Mouse (Mus musculus) small intestine, adult 2 months (tissue): ENCODE data around the gene Acot4. TPM values are rescaled to one million over a fixed set of nuclear protein-coding genes. Genes with fewer than 3 reads are reported as not detected.
"Not testable (repeated sequence)": the region's sequence is repeated elsewhere in the genome, so short reads cannot be mapped to it uniquely, and the experiment has no call there.

Experiments used
- H3K27ac ChIP-seq: fragments of 200-500 bp; 2 replicates; pipeline ENCODE4 v1.5.1; 2012; ENCODE audit warnings: low read depth, low read length, control low read depth, inconsistent platforms; ENCODE audit not compliant: insufficient read depth
- H3K27me3 ChIP-seq: fragments of 200-500 bp; 2 replicates; pipeline ENCODE4 v1.6.1; 2012; ENCODE audit warnings: mild to moderate bottlenecking, moderate library complexity, low read length, inconsistent platforms; ENCODE audit not compliant: control insufficient read depth, insufficient read depth
- H3K36me3 ChIP-seq: fragments of 200-500 bp; 2 replicates; pipeline ENCODE4 v1.6.1; 2012; ENCODE audit warnings: mild to moderate bottlenecking, low read length, control low read depth, inconsistent platforms; ENCODE audit not compliant: control insufficient read depth, insufficient read depth
- H3K4me1 ChIP-seq: fragments of 200-500 bp; 2 replicates; pipeline ENCODE4 v1.6.1; 2012; ENCODE audit warnings: low read length, inconsistent platforms, mixed read lengths; ENCODE audit not compliant: control insufficient read depth, insufficient read depth, insufficient read length
- H3K4me3 ChIP-seq: fragments of 200-500 bp; 2 replicates; pipeline ENCODE4 v1.5.1; 2012; ENCODE audit warnings: low read depth, mild to moderate bottlenecking, control low read depth, inconsistent platforms, low read length, moderate library complexity
- CTCF ChIP-seq: fragments of 200-500 bp; IDR thresholded peaks from 2 replicates; pipeline ENCODE4 v1.5.1; 2012; ENCODE audit warnings: low read depth, mild to moderate bottlenecking, control low read depth, inconsistent platforms, low read length, moderate library complexity, mixed read lengths; ENCODE audit not compliant: insufficient replicate concordance, insufficient read length; ENCODE audit errors: extremely low read depth
- POLR2A ChIP-seq: fragments of 200-500 bp; IDR thresholded peaks from 2 replicates; pipeline ENCODE4 v1.6.1; 2012; ENCODE audit warnings: low read depth, mild to moderate bottlenecking, control low read depth, inconsistent platforms, low read length, moderate library complexity
- WGBS: fragments of 180-500 bp; shearing (Covaris S2); methylation state at CpG from one replicate; pipeline ENCODE4 v1.1.7; 2018; 5-methylcytosine and 5-hydroxymethylcytosine counted together
- polyA plus RNA-seq: library from polyadenylated mRNA; depleted of rRNA; stranded (reverse); fragments of >200 nt; gene quantifications from 2 replicates; pipeline ENCODE4 v1.2.3, GENCODE M21; 2012

Acot4 gene
- polyA plus RNA-seq, 1 experiment: 34.2 TPM

DNA sequence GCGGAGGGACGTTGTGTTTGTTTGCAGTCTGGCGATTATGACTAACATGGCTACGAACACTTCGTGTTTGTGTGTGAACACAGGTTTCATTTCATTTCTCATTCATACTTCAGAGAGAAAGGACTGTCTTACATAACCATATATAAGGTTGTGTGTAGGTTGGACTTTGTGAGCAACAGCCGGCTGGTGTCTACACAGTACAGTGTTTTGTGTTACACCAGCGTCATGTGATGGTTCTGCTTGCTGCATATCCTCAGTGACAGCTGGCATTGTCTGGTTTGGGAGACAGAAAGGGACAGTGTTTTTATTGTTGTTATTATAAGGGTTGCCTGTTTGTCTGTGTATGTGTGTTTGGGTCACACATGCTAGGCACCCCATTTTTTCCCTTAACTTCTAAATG, 24.5 kb upstream of the Acot4 start:
- TF ChIP-seq POLR2A (no peak), CTCF (no peak)
- Histone ChIP-seq H3K4me3 (no peak overlapping the region), H3K4me1 (peaks cover 6% of the 10 kb centered on the region; the same call in 1 of the 2 replicates)

DNA sequence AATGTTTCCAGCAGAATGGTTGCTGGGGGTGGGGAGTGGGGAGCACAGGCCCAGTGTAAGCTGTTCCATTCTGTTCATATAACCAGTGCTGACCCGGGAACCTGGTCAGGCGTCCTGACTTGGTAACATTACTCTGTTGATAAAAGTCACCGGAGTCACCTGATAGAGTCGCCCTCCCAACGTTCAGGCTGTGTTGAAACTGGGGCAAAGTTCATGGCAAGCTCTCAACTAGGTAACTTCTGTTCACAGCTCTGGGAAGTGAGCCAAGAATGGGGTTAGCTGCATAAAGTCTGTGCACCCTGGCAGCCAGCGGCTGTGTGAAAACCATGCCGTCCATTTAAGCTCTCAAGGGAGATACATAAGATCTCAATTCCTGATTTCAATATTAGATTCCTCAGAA, 17.7 kb upstream of the Acot4 start:
- H3K27me3 ChIP-seq, H3K36me3 ChIP-seq, H3K27ac ChIP-seq, H3K4me3 ChIP-seq, H3K4me1 ChIP-seq: not testable (repeated sequence)
- 5% methylated on average over 7 of the region's 7 CpGs for WGBS

More for the DNA sequence above, 24.5 kb upstream of the Acot4 start:
- 87% methylated on average over 7 of the region's 7 CpGs for WGBS
- Histone ChIP-seq H3K27ac (no peak overlapping the region), H3K27me3 (no peaks in the 10 kb centered on the region), H3K36me3 (no peaks in the 10 kb centered on the region)

DNA sequence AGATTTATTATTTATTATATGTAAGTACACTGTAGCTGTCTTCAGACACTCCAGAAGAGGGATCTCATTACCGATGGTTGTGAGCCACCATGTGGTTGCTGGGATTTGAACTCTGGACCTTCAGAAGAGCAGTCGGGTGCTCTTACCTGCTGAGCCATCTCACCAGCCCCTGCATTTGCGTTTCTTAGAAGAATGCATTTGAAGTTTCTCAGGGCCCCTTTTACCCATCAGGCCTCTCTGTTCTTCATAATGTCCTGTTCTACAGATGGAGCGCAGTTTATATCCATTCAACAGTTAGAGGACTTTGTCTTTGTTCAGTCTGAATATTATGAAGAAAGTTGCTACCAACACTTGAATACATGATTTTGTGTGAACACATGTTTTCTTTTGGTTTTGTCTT, 15.9 kb upstream of the Acot4 start:
- not testable (repeated sequence) for H3K4me1 ChIP-seq, H3K27ac ChIP-seq, H3K36me3 ChIP-seq, H3K4me3 ChIP-seq, H3K27me3 ChIP-seq
- 72% methylated on average over 4 of the region's 4 CpGs for WGBS

- Histone ChIP-seq H3K27me3 (no peaks in the 10 kb centered on the region; the same call in 1 of the 2 replicates), H3K4me1 (peaks cover 4% of the 10 kb centered on the region; the same call in 1 of the 2 replicates), H3K36me3 (no peaks in the 10 kb centered on the region), H3K4me3 (no peak overlapping the region), H3K27ac (no peak overlapping the region)
- TF ChIP-seq CTCF: no peak
- no peak for TF ChIP-seq POLR2A
- 53% methylated on average over 9 of the region's 9 CpGs for WGBS
Measured at GRCm38 (mm10) chr12:84023052-84023745, 15.0 kb upstream of the Acot4 start.

GRCm38 (mm10) chr12:84025888-84026287, 12.3 kb upstream of the Acot4 start:
- TF ChIP-seq POLR2A (no peak), CTCF (no peak)
- Histone ChIP-seq H3K4me1 (peaks cover 2% of the 10 kb centered on the region; the same call in 1 of the 2 replicates), H3K36me3 (no peaks in the 10 kb centered on the region), H3K27ac (no peak overlapping the region), H3K27me3 (no peaks in the 10 kb centered on the region), H3K4me3 (no peak overlapping the region)
- 86% methylated on average over 7 of the region's 7 CpGs for WGBS

GRCm38 (mm10) chr12:84028328-84028727, 9.9 kb upstream of the Acot4 start:
- not testable (repeated sequence) for H3K27ac ChIP-seq, H3K36me3 ChIP-seq, H3K4me1 ChIP-seq, H3K4me3 ChIP-seq, H3K27me3 ChIP-seq
- 84% methylated on average over 3 of the region's 3 CpGs for WGBS

DNA sequence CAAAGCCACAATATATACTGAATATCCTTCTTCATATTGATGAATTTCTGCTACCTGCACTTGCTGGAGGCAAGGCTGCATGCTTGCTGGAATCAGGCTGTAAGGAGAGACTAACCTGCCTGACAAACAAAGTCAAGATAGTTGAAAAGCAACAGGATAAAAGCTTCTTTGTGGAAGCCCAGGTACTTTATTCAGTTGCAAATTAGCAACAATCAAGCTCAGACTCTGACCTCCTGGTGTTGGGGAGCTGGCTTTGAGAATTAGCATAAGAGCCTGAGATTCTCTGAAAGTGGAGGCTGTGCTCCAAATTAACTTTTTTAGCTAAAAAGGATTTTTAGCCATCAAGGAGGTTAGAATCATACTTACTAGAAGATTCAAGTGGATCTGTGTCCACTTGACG, 9.1 kb upstream of the Acot4 start:
- H3K27ac ChIP-seq, H3K4me3 ChIP-seq, H3K4me1 ChIP-seq, H3K27me3 ChIP-seq, H3K36me3 ChIP-seq: not testable (repeated sequence)
- WGBS: 98% methylated on average over 1 of the region's 1 CpGs

DNA sequence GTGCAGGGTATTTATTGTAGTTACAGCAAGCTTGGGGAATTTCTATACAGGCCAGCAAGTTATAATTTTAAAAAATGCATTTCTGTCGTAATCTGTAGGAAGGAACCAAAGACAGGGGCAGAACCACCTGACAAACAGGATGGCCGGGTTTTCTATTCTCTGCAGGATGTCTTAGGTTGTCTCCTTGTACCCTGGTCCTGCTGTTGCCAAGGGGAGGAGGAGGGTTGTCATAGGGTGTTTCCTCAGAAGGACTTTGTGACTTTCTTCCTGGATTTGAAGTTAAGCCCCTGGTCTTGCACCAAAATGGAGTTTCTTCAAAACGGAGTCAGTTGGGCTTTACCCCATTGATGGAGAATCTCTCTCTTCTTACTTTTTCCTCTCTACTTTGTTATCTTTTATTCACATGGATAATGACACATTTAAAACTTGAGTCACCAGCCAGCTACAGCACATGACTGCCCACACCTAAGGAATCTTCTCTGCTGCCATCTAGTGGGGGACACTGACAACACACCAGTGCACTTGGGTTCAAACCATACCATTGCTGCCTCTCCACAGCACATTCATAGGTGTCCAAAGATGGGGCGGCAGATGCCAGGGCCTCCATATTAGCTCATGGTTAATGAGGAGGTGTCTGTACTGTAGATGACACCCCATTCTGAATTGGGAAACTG, 7.4 kb upstream of the Acot4 start:
- 28% methylated on average over 4 of the region's 4 CpGs for WGBS
- no peak overlapping the region for H3K4me3 ChIP-seq
- H3K4me1 ChIP-seq: peaks cover 6% of the 10 kb centered on the region; the same call in 1 of the 2 replicates
- H3K36me3 ChIP-seq: no peaks in the 10 kb centered on the region
- no peak overlapping the region for H3K27ac ChIP-seq
- peak; percentile 82; the same call in 1 of the 2 replicates for TF ChIP-seq CTCF
- TF ChIP-seq POLR2A: no peak
- H3K27me3 ChIP-seq: no peaks in the 10 kb centered on the region
